Mouse (Mus musculus) embryonic facial prominence, embryonic 13.5 days (tissue): ENCODE measurements around the gene Rad51b. TPM values are rescaled to one million over a fixed set of nuclear protein-coding genes. Genes with fewer than 3 reads are reported as not detected.

Source experiments
- ATAC-seq: fragments of 200-750 bp; cut with Nextera tagmentation; 2 replicates; pipeline ENCODE4 v1.8.0; 2017; ENCODE audit warnings: low read depth; ENCODE audit not compliant: insufficient number of reproducible peaks, insufficient read depth, low FRiP score, low TSS enrichment
- H3K27ac ChIP-seq: fragments of 300-500 bp; sonication (generic); 2 replicates; pipeline ENCODE4 v1.5.1; 2015; ENCODE audit warnings: moderate library complexity, mild to moderate bottlenecking, inconsistent platforms
- H3K27me3 ChIP-seq: fragments of 300-500 bp; sonication (generic); 2 replicates; pipeline ENCODE4 v1.6.1; 2015; ENCODE audit warnings: mild to moderate bottlenecking, inconsistent platforms
- H3K36me3 ChIP-seq: fragments of 300-500 bp; sonication (generic); 2 replicates; pipeline ENCODE4 v1.6.1; 2015; ENCODE audit warnings: mild to moderate bottlenecking, inconsistent platforms
- H3K4me1 ChIP-seq: fragments of 300-500 bp; sonication (generic); 2 replicates; pipeline ENCODE4 v1.6.1; 2015; ENCODE audit warnings: inconsistent platforms
- H3K4me2 ChIP-seq: fragments of 300-500 bp; sonication (generic); 2 replicates; pipeline ENCODE4 v1.6.1; 2015; ENCODE audit warnings: moderate library complexity, mild to moderate bottlenecking, inconsistent platforms
- H3K4me3 ChIP-seq: fragments of 300-500 bp; sonication (generic); 2 replicates; pipeline ENCODE4 v1.5.1; 2015; ENCODE audit warnings: mild to moderate bottlenecking, inconsistent platforms
- H3K9ac ChIP-seq: fragments of 300-500 bp; sonication (generic); 2 replicates; pipeline ENCODE4 v1.6.1; 2015; ENCODE audit warnings: mild to moderate bottlenecking, inconsistent platforms
- H3K9me3 ChIP-seq: fragments of 300-500 bp; sonication (generic); 2 replicates; pipeline ENCODE4 v1.6.1; 2016; ENCODE audit warnings: inconsistent platforms
- WGBS: fragments of 180-500 bp; shearing (Covaris S2); methylation state at CpG from one replicate; pipeline ENCODE4 v1.1.7; 2015; ENCODE audit warnings: mixed read lengths; 5-methylcytosine and 5-hydroxymethylcytosine counted together
- polyA plus RNA-seq: library from polyadenylated mRNA; unstranded; fragments of >200 nt; fragmentation: Nextera tagmentation; extraction: Ambion mirVana; gene quantifications from 2 replicates; pipeline ENCODE4 v1.2.1, GENCODE M21; 2015

Gene Rad51b
- polyA plus RNA-seq, 1 experiment from 2014 or later = 8.8 TPM

GRCm38 (mm10) chr12:79719091-79719846 lies 422.2 kb downstream of the Rad51b start:
- no peak for ATAC-seq
- H3K9me3 ChIP-seq = no peaks in the 10 kb centered on the region
- WGBS = 35% methylated on average over 10 of the region's 10 CpGs
- no peak overlapping the region for H3K4me2 ChIP-seq
- H3K4me3 ChIP-seq = no peak overlapping the region
- H3K9ac ChIP-seq = 0 out of 2 replicates have a peak overlapping the region, but pooled peaks have one; percentile 17
- H3K27ac ChIP-seq = peak overlapping the region; percentile 9; the same call in 1 of the 2 replicates
- H3K27me3 ChIP-seq = no peaks in the 10 kb centered on the region
- H3K4me1 ChIP-seq = peaks cover 29% of the 10 kb centered on the region
- H3K36me3 ChIP-seq = no peaks in the 10 kb centered on the region

DNA sequence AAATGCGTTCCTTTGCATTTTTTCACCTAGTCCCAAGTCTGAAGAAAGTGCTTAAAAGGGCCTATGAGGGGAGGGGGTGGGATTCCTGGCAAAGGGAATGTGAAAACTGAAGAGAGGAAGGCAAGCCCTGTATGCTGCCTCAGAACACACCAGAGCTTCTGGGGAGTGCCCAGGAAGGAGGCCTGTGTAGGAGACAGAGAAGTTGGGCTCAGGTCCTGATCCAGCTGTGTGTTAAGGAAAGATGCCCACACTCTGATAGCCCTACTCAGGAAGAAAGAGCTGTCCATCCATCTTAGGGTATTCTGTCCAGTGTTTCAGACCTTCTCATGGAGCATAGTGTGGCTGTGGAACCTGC lies 422.7 kb downstream of the Rad51b start:
- no peak overlapping the region for H3K4me3 ChIP-seq
- no peak overlapping the region for H3K4me2 ChIP-seq
- WGBS = 30% methylated on average over 1 of the region's 1 CpGs
- no peak overlapping the region for H3K9ac ChIP-seq
- no peak overlapping the region for H3K27ac ChIP-seq
- no peaks in the 10 kb centered on the region for H3K27me3 ChIP-seq
- peaks cover 26% of the 10 kb centered on the region for H3K4me1 ChIP-seq
- H3K9me3 ChIP-seq = no peaks in the 10 kb centered on the region
- ATAC-seq = no peak
- no peaks in the 10 kb centered on the region for H3K36me3 ChIP-seq

- Histone ChIP-seq H3K9ac (no peak overlapping the region), H3K27ac (no peak overlapping the region), H3K9me3 (peaks cover 16% of the 10 kb centered on the region), H3K27me3 (no peaks in the 10 kb centered on the region), H3K4me3 (no peak overlapping the region), H3K4me1 (peaks cover 3% of the 10 kb centered on the region), H3K36me3 (no peaks in the 10 kb centered on the region; the same call in 1 of the 2 replicates), H3K4me2 (no peak overlapping the region)
- no peak for ATAC-seq
Measured at GRCm38 (mm10) chr12:79724875-79725274, 427.8 kb downstream of the Rad51b start.

- peaks cover 6% of the 10 kb centered on the region for H3K4me1 ChIP-seq
- H3K4me2 ChIP-seq = no peak overlapping the region
- ATAC-seq = no peak
- no peak overlapping the region for H3K27ac ChIP-seq
- H3K9me3 ChIP-seq = peaks cover 16% of the 10 kb centered on the region
- H3K9ac ChIP-seq = no peak overlapping the region
- H3K4me3 ChIP-seq = no peak overlapping the region
- no peaks in the 10 kb centered on the region; the same call in 1 of the 2 replicates for H3K36me3 ChIP-seq
- H3K27me3 ChIP-seq = no peaks in the 10 kb centered on the region
Measured at GRCm38 (mm10) chr12:79725711-79726110, 428.6 kb downstream of the Rad51b start.

DNA sequence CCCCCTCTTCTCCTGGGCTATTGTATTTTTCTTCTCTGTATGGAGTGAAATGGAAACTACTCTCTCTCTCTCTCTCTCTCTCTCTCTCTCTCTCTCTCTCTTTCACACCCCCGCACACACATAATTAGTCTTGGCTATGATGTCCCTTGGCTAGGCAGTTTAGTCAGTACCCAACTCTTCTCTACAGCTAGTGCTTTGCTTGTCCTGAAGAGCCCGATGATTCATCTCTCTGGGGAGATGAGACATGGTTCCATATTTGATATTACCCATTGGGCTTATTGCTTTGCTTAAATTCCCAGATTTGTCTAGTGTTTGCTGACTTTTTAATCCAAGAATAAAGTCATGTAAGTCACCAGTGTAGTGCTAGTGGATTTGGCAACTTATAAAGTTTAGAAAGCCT lies 429.0 kb downstream of the Rad51b start:
- H3K4me2 ChIP-seq = no peak overlapping the region
- peaks cover 16% of the 10 kb centered on the region for H3K9me3 ChIP-seq
- H3K9ac ChIP-seq = no peak overlapping the region
- H3K4me1 ChIP-seq = peaks cover 6% of the 10 kb centered on the region
- H3K36me3 ChIP-seq = no peaks in the 10 kb centered on the region; the same call in 1 of the 2 replicates
- no peak overlapping the region for H3K27ac ChIP-seq
- H3K4me3 ChIP-seq = no peak overlapping the region
- WGBS = 94% methylated on average over 2 of the region's 2 CpGs
- H3K27me3 ChIP-seq = no peaks in the 10 kb centered on the region
- ATAC-seq = no peak

GRCm38 (mm10) chr12:79726959-79727358 lies 429.9 kb downstream of the Rad51b start:
- Histone ChIP-seq H3K4me2 (no peak overlapping the region), H3K4me3 (no peak overlapping the region), H3K27me3 (no peaks in the 10 kb centered on the region), H3K36me3 (no peaks in the 10 kb centered on the region; the same call in 1 of the 2 replicates), H3K4me1 (peaks cover 8% of the 10 kb centered on the region), H3K27ac (no peak overlapping the region), H3K9ac (no peak overlapping the region), H3K9me3 (peaks cover 16% of the 10 kb centered on the region)
- no peak for ATAC-seq

DNA sequence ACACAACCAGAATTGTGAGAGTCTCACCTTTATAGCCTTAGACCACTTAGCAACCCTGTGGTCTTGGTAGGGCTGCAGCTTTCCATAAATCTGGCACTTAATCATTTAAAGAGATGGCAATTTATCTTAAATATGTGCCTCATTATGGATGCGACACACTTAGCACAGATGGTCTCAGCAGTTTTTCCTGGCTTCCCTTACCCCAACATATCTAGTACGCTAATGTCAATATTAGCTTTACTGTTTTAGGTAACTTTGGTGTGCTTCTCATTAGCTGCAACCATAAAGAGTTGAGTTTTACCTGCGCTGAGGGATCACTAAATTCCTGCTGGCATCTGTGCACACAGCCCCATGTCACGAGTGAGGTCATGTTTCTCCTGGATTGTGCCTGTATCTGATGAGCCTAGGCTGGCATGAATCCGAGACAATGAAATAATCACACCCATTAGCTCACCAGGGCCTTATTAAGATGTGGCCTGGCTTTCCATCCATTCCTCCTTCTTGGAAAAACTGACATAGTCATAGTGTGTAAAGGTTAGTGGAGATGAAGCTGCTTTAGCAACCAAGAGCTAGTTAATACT lies 432.9 kb downstream of the Rad51b start:
- no peak for ATAC-seq
- H3K36me3 ChIP-seq = no peaks in the 10 kb centered on the region; the same call in 1 of the 2 replicates
- WGBS = 57% methylated on average over 5 of the region's 5 CpGs
- peaks cover 22% of the 10 kb centered on the region for H3K4me1 ChIP-seq
- no peak overlapping the region for H3K27ac ChIP-seq
- H3K4me3 ChIP-seq = no peak overlapping the region
- H3K9me3 ChIP-seq = peaks cover 16% of the 10 kb centered on the region
- H3K9ac ChIP-seq = no peak overlapping the region
- H3K4me2 ChIP-seq = no peak overlapping the region
- H3K27me3 ChIP-seq = no peaks in the 10 kb centered on the region

DNA sequence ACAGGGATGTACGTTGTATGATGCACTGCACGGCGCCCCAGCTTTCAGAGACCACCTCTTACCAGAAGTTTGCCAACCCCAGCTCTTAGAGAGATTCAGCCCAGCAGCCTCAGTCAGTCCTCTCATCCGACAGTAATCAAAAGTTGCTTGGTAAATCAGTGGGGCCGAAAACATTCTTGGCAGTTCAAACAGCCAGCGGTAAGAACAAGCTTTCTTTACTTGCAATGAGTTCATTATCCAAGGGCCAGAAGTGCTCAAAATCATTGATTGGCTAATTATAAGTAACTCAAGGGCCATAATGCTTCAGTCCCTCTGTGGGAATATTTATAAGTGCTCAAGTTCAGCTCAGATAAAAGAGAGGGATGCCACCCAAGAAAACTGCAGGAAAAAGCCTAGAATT lies 434.8 kb downstream of the Rad51b start:
- Histone ChIP-seq H3K36me3 (no peaks in the 10 kb centered on the region; the same call in 1 of the 2 replicates), H3K9ac (no peak overlapping the region), H3K27ac (peak overlapping the region; percentile 71; the same call in 1 of the 2 replicates), H3K9me3 (peaks cover 16% of the 10 kb centered on the region), H3K27me3 (no peaks in the 10 kb centered on the region), H3K4me3 (no peak overlapping the region), H3K4me1 (peaks cover 33% of the 10 kb centered on the region), H3K4me2 (no peak overlapping the region)
- ATAC-seq = no peak
- 79% methylated on average over 6 of the region's 6 CpGs for WGBS

- Histone ChIP-seq H3K4me3 (no peak overlapping the region), H3K27me3 (no peaks in the 10 kb centered on the region), H3K9ac (no peak overlapping the region), H3K27ac (peak overlapping the region; percentile 71; the same call in 1 of the 2 replicates), H3K36me3 (no peaks in the 10 kb centered on the region; the same call in 1 of the 2 replicates), H3K4me2 (no peak overlapping the region), H3K9me3 (peaks cover 16% of the 10 kb centered on the region), H3K4me1 (peaks cover 33% of the 10 kb centered on the region)
- ATAC-seq = no peak
- WGBS = 43% methylated on average over 12 of the region's 12 CpGs
Measured at GRCm38 (mm10) chr12:79732355-79733115, 435.5 kb downstream of the Rad51b start.

DNA sequence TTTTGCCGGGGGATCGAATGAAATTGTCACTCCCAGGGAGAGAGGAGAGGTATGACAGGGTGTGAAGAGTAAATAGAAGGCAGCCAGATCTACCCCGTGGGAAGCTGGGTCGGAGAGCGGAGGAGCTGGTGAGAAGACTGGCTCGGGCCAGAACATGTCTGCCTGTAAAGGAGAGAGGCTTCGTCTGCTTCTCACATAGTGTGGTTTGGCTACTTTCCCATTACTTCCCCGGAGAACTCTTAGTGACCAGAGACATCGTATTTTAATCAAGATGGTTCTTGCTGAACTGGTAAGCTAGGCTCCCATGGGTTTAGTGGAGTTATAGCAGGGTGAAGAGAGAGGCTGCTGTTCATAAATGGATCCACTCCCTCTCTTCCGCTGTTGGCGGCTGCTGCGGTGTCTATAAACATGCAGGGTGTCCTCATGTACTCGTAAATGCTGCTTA lies 438.3 kb downstream of the Rad51b start:
- no peak for ATAC-seq
- Histone ChIP-seq H3K36me3 (no peaks in the 10 kb centered on the region), H3K4me1 (peaks cover 26% of the 10 kb centered on the region), H3K27ac (peak overlapping the region; percentile 24), H3K27me3 (no peaks in the 10 kb centered on the region), H3K4me2 (no peak overlapping the region), H3K4me3 (no peak overlapping the region), H3K9me3 (no peaks in the 10 kb centered on the region), H3K9ac (no peak overlapping the region)
- WGBS = 67% methylated on average over 13 of the region's 13 CpGs

DNA sequence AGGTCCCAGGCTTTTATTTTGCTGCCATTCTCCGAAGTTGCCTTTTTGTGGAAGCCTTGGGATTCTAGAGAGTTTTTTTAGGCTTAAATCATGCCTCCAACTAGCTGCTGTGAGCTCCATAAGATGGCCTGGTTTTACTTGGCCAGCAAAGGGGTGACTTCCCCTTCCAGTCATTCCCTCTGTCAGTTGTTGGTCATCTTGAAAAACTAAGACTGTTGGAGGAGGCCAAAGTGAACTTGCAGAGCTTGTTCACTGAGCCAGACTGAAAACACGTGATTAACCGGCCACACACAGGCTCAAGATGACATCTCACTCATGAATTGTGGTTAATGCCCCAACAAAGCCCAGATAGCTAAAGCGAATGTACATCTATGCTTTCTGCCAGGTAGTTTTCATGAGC lies 438.8 kb downstream of the Rad51b start:
- no peaks in the 10 kb centered on the region for H3K27me3 ChIP-seq
- no peak for ATAC-seq
- no peaks in the 10 kb centered on the region for H3K36me3 ChIP-seq
- no peak overlapping the region for H3K4me3 ChIP-seq
- 77% methylated on average over 4 of the region's 4 CpGs for WGBS
- H3K9me3 ChIP-seq = no peaks in the 10 kb centered on the region
- no peak overlapping the region for H3K4me2 ChIP-seq
- H3K9ac ChIP-seq = no peak overlapping the region
- H3K4me1 ChIP-seq = peaks cover 26% of the 10 kb centered on the region
- peak overlapping the region; percentile 24; the same call in 1 of the 2 replicates for H3K27ac ChIP-seq
